Mouse (Mus musculus) fat pad, adult 2 months (tissue): Measurements from ENCODE around the gene Pus1.
"Not testable (repeated sequence)": the region's sequence is repeated elsewhere in the genome, so short reads cannot be mapped to it uniquely, and the experiment has no call there.

Experiments
- DNase-seq: peaks from one replicate; pipeline ENCODE4 v3.0.0-alpha.2; 2011; ENCODE audit warnings: low read depth, low spot score; ENCODE audit errors: extremely low read depth

Pus1 gene

GRCm38 (mm10) chr5:110781529-110782238 lies 1.2 kb upstream of the Pus1 start:
- no peak for DNase-seq

- no peak for DNase-seq
These were observed 486 bp upstream of the Pus1 start for GRCm38 (mm10) chr5:110780761-110781528.

GRCm38 (mm10) chr5:110779276-110779997 lies 1.0 kb downstream of the Pus1 start:
- no peak for DNase-seq

GRCm38 (mm10) chr5:110778263-110778662 lies 2.2 kb downstream of the Pus1 start:
- DNase-seq, result no peak

- DNase-seq, result no peak
These were observed 4.3 kb downstream of the Pus1 start for GRCm38 (mm10) chr5:110776141-110776540.

GRCm38 (mm10) chr5:110774511-110774910 lies 5.9 kb downstream of the Pus1 start:
- DNase-seq, result no peak

- DNase-seq, result not testable (repeated sequence)
These were observed 7.5 kb downstream of the Pus1 start for GRCm38 (mm10) chr5:110772945-110773344.

- DNase-seq, result peak; percentile 92
These were observed 9.9 kb downstream of the Pus1 start, which contains the start of gene Ep400 for GRCm38 (mm10) chr5:110770448-110771158. Gene Ep400, minus strand, starts transcription at chr5:110770717.

GRCm38 (mm10) chr5:110770031-110770445 lies 10.4 kb downstream of the Pus1 start:
- DNase-seq, result no peak

- DNase-seq, result no peak
These were observed 11.2 kb downstream of the Pus1 start for GRCm38 (mm10) chr5:110769272-110769671.

- DNase-seq, result no peak
These were observed 16.6 kb downstream of the Pus1 start for GRCm38 (mm10) chr5:110763890-110764289.

GRCm38 (mm10) chr5:110745021-110745420 lies 35.4 kb downstream of the Pus1 start:
- peak; percentile 19 for DNase-seq

GRCm38 (mm10) chr5:110739496-110740275 lies 40.8 kb downstream of the Pus1 start:
- DNase-seq, result no peak

GRCm38 (mm10) chr5:110735606-110736005 lies 44.9 kb downstream of the Pus1 start:
- DNase-seq, result no peak

- no peak for DNase-seq
These were observed 47.1 kb downstream of the Pus1 start for GRCm38 (mm10) chr5:110733231-110733823.

- no peak for DNase-seq
These were observed 49.2 kb downstream of the Pus1 start for GRCm38 (mm10) chr5:110731227-110731626.

- DNase-seq, result no peak
These were observed 52.6 kb downstream of the Pus1 start for GRCm38 (mm10) chr5:110727850-110728249.
